Mouse (Mus musculus) small intestine, adult 2 months (tissue): ENCODE measurements around the gene Fermt3.

ENCODE experiments used
- CTCF ChIP-seq: fragments of 200-500 bp; IDR thresholded peaks from 2 replicates; pipeline ENCODE4 v1.5.1; 2012; ENCODE audit warnings: low read depth, mild to moderate bottlenecking, control low read depth, inconsistent platforms, low read length, moderate library complexity, mixed read lengths; ENCODE audit not compliant: insufficient replicate concordance, insufficient read length; ENCODE audit errors: extremely low read depth
- POLR2A ChIP-seq: fragments of 200-500 bp; IDR thresholded peaks from 2 replicates; pipeline ENCODE4 v1.6.1; 2012; ENCODE audit warnings: low read depth, mild to moderate bottlenecking, control low read depth, inconsistent platforms, low read length, moderate library complexity

GRCm38 (mm10) chr19:6969291-6969664, 50.0 kb downstream of the Fermt3 start:
- no peak for TF ChIP-seq POLR2A
- no peak for TF ChIP-seq CTCF
